ENCODE assay signal across 16 mouse cellular contexts in the genomic region with DNA sequence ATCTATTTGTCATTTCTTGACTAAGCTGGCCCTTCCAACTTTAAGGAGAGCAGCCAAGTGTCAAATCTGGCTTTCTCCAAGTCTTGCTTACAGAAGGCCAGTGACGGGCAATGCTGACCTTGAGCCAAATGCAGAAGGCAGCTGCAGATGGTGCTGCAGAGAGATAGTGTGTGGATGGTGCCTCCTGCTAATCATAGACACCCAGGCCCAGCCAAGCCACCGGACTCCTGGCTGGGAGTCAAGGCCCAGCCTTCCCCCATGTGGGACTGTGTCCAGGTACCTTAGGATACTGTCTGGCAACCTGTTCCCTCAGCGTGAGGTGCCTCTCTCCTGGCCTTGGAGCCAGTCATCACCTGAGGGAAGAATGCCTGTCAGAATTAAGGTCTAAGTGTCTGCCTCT.
A peak's percentile ranks its signal among the peaks of the same experiment; 100 is the strongest.
DNase-seq lines count a peak whose midpoint lies in the region; ATAC-seq lines count a peak whose summit lies in the region.
"Had no signal": no experiment of that assay in that cellular context is flagged by ENCODE, and none has a peak within 500 bp of the region (broad histone marks: within the 10 kb centered on the region; RNA-seq: fewer than 3 reads in every experiment).

No protein-coding gene starts in this region.

- no peak overlapping the region for H3K4me3 ChIP-seq in hindbrain, embryonic 16.5 days (ENCODE audit: low read length)
- H3K4me3 ChIP-seq in hindbrain, embryonic 11.5 days (ENCODE audit: low read depth, low read length): no peak overlapping the region
- no peak overlapping the region for H3K4me3 ChIP-seq in forebrain, embryonic 10.5 days
- H3K4me3 ChIP-seq: heart, embryonic 15.5 days; intestine, embryonic 15.5 days; left cerebral cortex, adult 2 months; megakaryocyte, embryonic 14.5 days had no signal

- H3K4me2 ChIP-seq in hindbrain, embryonic 16.5 days (ENCODE audit: low read length): no peak overlapping the region
- no peak overlapping the region for H3K4me2 ChIP-seq in hindbrain, embryonic 11.5 days (replicated peaks; ENCODE audit: low read depth, low read length)
- H3K4me2 ChIP-seq: heart, embryonic 15.5 days; intestine, embryonic 15.5 days; lung, embryonic 14.5 days had no signal

- H3K27ac ChIP-seq in hindbrain, embryonic 16.5 days (ENCODE audit: low read depth, low read length): no peak overlapping the region
- H3K27ac ChIP-seq in hindbrain, embryonic 11.5 days (ENCODE audit: low read depth, low read length): no peak overlapping the region
- H3K27ac ChIP-seq in forebrain, embryonic 10.5 days: no peak overlapping the region
- H3K27ac ChIP-seq: heart, embryonic 15.5 days; intestine, embryonic 15.5 days; left cerebral cortex, adult 2 months had no signal

- no peaks in the 10 kb centered on the region for H3K27me3 ChIP-seq in hindbrain, embryonic 16.5 days (replicated peaks; ENCODE audit: control insufficient read depth, insufficient read depth, low read length)
- no peaks in the 10 kb centered on the region for H3K27me3 ChIP-seq in hindbrain, embryonic 11.5 days (ENCODE audit: control insufficient read depth, insufficient read depth, low read length)
- no peaks in the 10 kb centered on the region for H3K27me3 ChIP-seq in forebrain, embryonic 10.5 days (ENCODE audit: poor library complexity, severe bottlenecking)
- H3K27me3 ChIP-seq: heart, embryonic 15.5 days; intestine, embryonic 15.5 days; megakaryocyte, embryonic 14.5 days had no signal

- DNase-seq in hindbrain, embryonic 11.5 days (ENCODE audit: low spot score): no peak
- peak; percentile 63 for DNase-seq in cerebellum, adult 11 months
- DNase-seq in cerebellum, postnatal 10 days: peak; percentile 97 to 98
- DNase-seq in heart, postnatal 10 days: peak; percentile 64 to 78
- no peak for DNase-seq in forebrain, embryonic 10.5 days (ENCODE audit: extremely low spot score, low spot score)
- no peak for DNase-seq in kidney, adult 18-20 months
- DNase-seq in left cerebral cortex, postnatal 36 days (ENCODE audit: low spot score in 2 of 2): no peak
- DNase-seq: forebrain, postnatal 0 days; kidney, postnatal 25 days; liver; lung, embryonic 14.5 days had no signal

- no peak overlapping the region for H3K9ac ChIP-seq in hindbrain, embryonic 16.5 days (ENCODE audit: low read depth, low read length)
- H3K9ac ChIP-seq in hindbrain, embryonic 11.5 days (ENCODE audit: low read depth, low read length): no peak overlapping the region
- H3K9ac ChIP-seq: forebrain, postnatal 0 days; heart, embryonic 15.5 days; intestine, embryonic 15.5 days; lung, embryonic 14.5 days had no signal

- no peaks in the 10 kb centered on the region for H3K9me3 ChIP-seq in hindbrain, embryonic 16.5 days (ENCODE audit: control insufficient read depth, low read length)
- H3K9me3 ChIP-seq in hindbrain, embryonic 11.5 days (ENCODE audit: control insufficient read depth, low read length): no peaks in the 10 kb centered on the region
- no peaks in the 10 kb centered on the region for H3K9me3 ChIP-seq in forebrain, embryonic 10.5 days
- H3K9me3 ChIP-seq: heart, embryonic 15.5 days; intestine, embryonic 15.5 days had no signal

- intact Hi-C loops in heart, postnatal 10 days (cut with DNase I): no loop called here
- intact Hi-C loops in left cerebral cortex, postnatal 36 days (cut with DNase I): no loop called here

- no peaks in the 10 kb centered on the region for H3K36me3 ChIP-seq in hindbrain, embryonic 16.5 days (ENCODE audit: control insufficient read depth, insufficient read depth, low read length)
- no peaks in the 10 kb centered on the region for H3K36me3 ChIP-seq in hindbrain, embryonic 11.5 days (ENCODE audit: control insufficient read depth, insufficient read depth, low read length)
- no peaks in the 10 kb centered on the region for H3K36me3 ChIP-seq in forebrain, embryonic 10.5 days (replicated peaks)
- H3K36me3 ChIP-seq: heart, embryonic 15.5 days; intestine, embryonic 15.5 days had no signal

- peak; percentile 73 for ATAC-seq in hindbrain, embryonic 16.5 days
- no peak for ATAC-seq in hindbrain, embryonic 11.5 days (ENCODE audit: low FRiP score)
- ATAC-seq: forebrain, postnatal 0 days; intestine, embryonic 15.5 days had no signal

- no peaks in the 10 kb centered on the region for H3K4me1 ChIP-seq in hindbrain, embryonic 16.5 days (ENCODE audit: control insufficient read depth, insufficient read depth, low read depth, low read length)
- no peaks in the 10 kb centered on the region for H3K4me1 ChIP-seq in hindbrain, embryonic 11.5 days (replicated peaks; ENCODE audit: control insufficient read depth, insufficient read depth, low read length)
- no peaks in the 10 kb centered on the region for H3K4me1 ChIP-seq in forebrain, embryonic 10.5 days
- H3K4me1 ChIP-seq: heart, embryonic 15.5 days; intestine, embryonic 15.5 days; megakaryocyte, embryonic 14.5 days had no signal

- 73% methylated on average over 3 of the region's 3 CpGs for WGBS in hindbrain, embryonic 16.5 days
- 89% methylated on average over 3 of the region's 3 CpGs for WGBS in hindbrain, embryonic 11.5 days
- 78% methylated on average over 3 of the region's 3 CpGs for WGBS in forebrain, embryonic 10.5 days

Comparison
In these comparisons a context has a peak if more than half of its experiments do, and no peak if none do; other contexts are left out.
1. DNase-seq: peak in cerebellum, adult 11 months (single experiment), cerebellum, postnatal 10 days (2 of 2) and heart, postnatal 10 days (2 of 2); none in hindbrain, embryonic 11.5 days (single experiment), forebrain, embryonic 10.5 days (single experiment), kidney, adult 18-20 months (single experiment) and left cerebral cortex, postnatal 36 days (0 of 2).